Mouse (Mus musculus) frontal cortex, adult (tissue): Measurements from ENCODE around the gene Mrpl27.
"Not testable (repeated sequence)": the region's sequence is repeated elsewhere in the genome, so short reads cannot be mapped to it uniquely, and the experiment has no call there.

ENCODE experiments used
- ATAC-seq: cut with Nextera tagmentation; 2 replicates; pipeline ENCODE4 v1.9.2; 2017; ENCODE audit warnings: mild to moderate bottlenecking, moderate library complexity, mixed read lengths; ENCODE audit not compliant: low TSS enrichment

Gene Mrpl27

GRCm38 (mm10) chr11:94674984-94675383 is 21.4 kb downstream of the Mrpl27 start:
- peak; percentile 62 for ATAC-seq

- no peak for ATAC-seq
Measured at GRCm38 (mm10) chr11:94675446-94675845, 21.9 kb downstream of the Mrpl27 start.

GRCm38 (mm10) chr11:94676308-94676707 is 22.7 kb downstream of the Mrpl27 start:
- ATAC-seq, result no peak

- peak; percentile 82 for ATAC-seq
Measured at GRCm38 (mm10) chr11:94676754-94677606, 23.4 kb downstream of the Mrpl27 start, which contains the start of gene Xylt2. Gene Xylt2 (minus strand): TSS chr11:94677515.

- ATAC-seq, result peak; percentile 62
Measured at GRCm38 (mm10) chr11:94677607-94678145, 24.1 kb downstream of the Mrpl27 start.

GRCm38 (mm10) chr11:94680639-94681038 is 27.1 kb downstream of the Mrpl27 start:
- ATAC-seq, result no peak

GRCm38 (mm10) chr11:94681640-94682039 is 28.1 kb downstream of the Mrpl27 start:
- no peak for ATAC-seq

GRCm38 (mm10) chr11:94682427-94682826 is 28.9 kb downstream of the Mrpl27 start:
- no peak for ATAC-seq

GRCm38 (mm10) chr11:94687178-94687577 is 33.6 kb downstream of the Mrpl27 start:
- ATAC-seq, result no peak

- not testable (repeated sequence) for ATAC-seq
Measured at GRCm38 (mm10) chr11:94692502-94692901, 38.9 kb downstream of the Mrpl27 start.

GRCm38 (mm10) chr11:94695508-94695907 is 41.9 kb downstream of the Mrpl27 start:
- no peak for ATAC-seq

GRCm38 (mm10) chr11:94697140-94697539 is 43.6 kb downstream of the Mrpl27 start:
- no peak for ATAC-seq

- ATAC-seq, result no peak
Measured at GRCm38 (mm10) chr11:94697703-94698464, 44.3 kb downstream of the Mrpl27 start.

GRCm38 (mm10) chr11:94699399-94699798 is 45.8 kb downstream of the Mrpl27 start:
- no peak for ATAC-seq

GRCm38 (mm10) chr11:94701401-94702215 is 48.0 kb downstream of the Mrpl27 start:
- no peak for ATAC-seq

- no peak for ATAC-seq
Measured at GRCm38 (mm10) chr11:94702216-94702610, 48.6 kb downstream of the Mrpl27 start.

GRCm38 (mm10) chr11:94704020-94704419 is 50.5 kb downstream of the Mrpl27 start:
- ATAC-seq, result no peak

GRCm38 (mm10) chr11:94704472-94704871 is 50.9 kb downstream of the Mrpl27 start, which contains the start of gene Gm11541:
Gene Gm11541 (minus strand): TSS chr11:94704499.
- ATAC-seq, result no peak
